Mouse (Mus musculus) liver, postnatal 0 days (tissue): ENCODE measurements around the gene Pkd1l2. TPM values are rescaled to one million over a fixed set of nuclear protein-coding genes. Genes with fewer than 3 reads are reported as not detected.

Experiments
- ATAC-seq: fragments of 200-750 bp; cut with Nextera tagmentation; 2 replicates; pipeline ENCODE4 v1.8.0; 2017; ENCODE audit warnings: mild to moderate bottlenecking, moderate library complexity
- DNase-seq: peaks from one replicate; pipeline ENCODE4 v3.0.0-alpha.2; 2016
- H3K27ac ChIP-seq: fragments of 300-500 bp; sonication (generic); 2 replicates; pipeline ENCODE4 v1.5.1; 2014; ENCODE audit warnings: antibody characterized with exemption, moderate library complexity, mild to moderate bottlenecking, low read depth
- H3K27me3 ChIP-seq: fragments of 300-500 bp; sonication (generic); 2 replicates; pipeline ENCODE4 v1.6.1; 2014; ENCODE audit warnings: low read length, control low read depth, mixed read lengths; ENCODE audit not compliant: insufficient read depth
- H3K36me3 ChIP-seq: fragments of 300-500 bp; sonication (generic); replicated peaks from 2 replicates; pipeline ENCODE4 v1.6.1; 2014; ENCODE audit warnings: mild to moderate bottlenecking, control low read depth, low read length, moderate library complexity, mixed read lengths; ENCODE audit not compliant: insufficient read depth
- H3K4me1 ChIP-seq: fragments of 300-500 bp; sonication (generic); 2 replicates; pipeline ENCODE4 v1.6.1; 2014; ENCODE audit warnings: antibody characterized with exemption, mild to moderate bottlenecking, control low read depth; ENCODE audit not compliant: insufficient read depth
- H3K4me2 ChIP-seq: fragments of 300-500 bp; sonication (generic); 2 replicates; pipeline ENCODE4 v1.6.1; 2014; ENCODE audit warnings: low read depth, mild to moderate bottlenecking, low read length, moderate library complexity, mixed read lengths
- H3K4me3 ChIP-seq: fragments of 300-500 bp; sonication (generic); 2 replicates; pipeline ENCODE4 v1.5.1; 2014; ENCODE audit warnings: low read depth, low read length
- H3K9ac ChIP-seq: fragments of 300-500 bp; sonication (generic); replicated peaks from 2 replicates; pipeline ENCODE4 v1.6.1; 2014; ENCODE audit warnings: mild to moderate bottlenecking, moderate library complexity
- H3K9me3 ChIP-seq: fragments of 300-500 bp; sonication (generic); 2 replicates; pipeline ENCODE4 v1.6.1; 2016; ENCODE audit warnings: mild to moderate bottlenecking, control low read depth, low read length, mixed read lengths
- CTCF ChIP-seq: sonication (generic); IDR thresholded peaks from 2 replicates; pipeline ENCODE4 v1.5.1; 2016; ENCODE audit warnings: antibody characterized with exemption, low read depth
- EP300 ChIP-seq: IDR thresholded peaks from 2 replicates; pipeline ENCODE4 v1.6.1; 2016; ENCODE audit warnings: antibody characterized with exemption, low read depth, mild to moderate bottlenecking
- WGBS: fragments of 180-500 bp; shearing (Covaris S2); extraction: QIAGEN DNeasy Blood & Tissue Kit; methylation state at CpG from one replicate; pipeline ENCODE4 v1.1.7; 2014; ENCODE audit not compliant: insufficient replicate concordance; 5-methylcytosine and 5-hydroxymethylcytosine counted together
- polyA plus RNA-seq: library from polyadenylated mRNA; unstranded; fragments of >200 nt; fragmentation: Nextera tagmentation; extraction: Ambion mirVana; gene quantifications from 2 replicates; pipeline ENCODE4 v1.2.1, GENCODE M21; 2015

Pkd1l2 gene
- polyA plus RNA-seq, 1 experiment from 2014 or later, result 0.06 TPM

DNA sequence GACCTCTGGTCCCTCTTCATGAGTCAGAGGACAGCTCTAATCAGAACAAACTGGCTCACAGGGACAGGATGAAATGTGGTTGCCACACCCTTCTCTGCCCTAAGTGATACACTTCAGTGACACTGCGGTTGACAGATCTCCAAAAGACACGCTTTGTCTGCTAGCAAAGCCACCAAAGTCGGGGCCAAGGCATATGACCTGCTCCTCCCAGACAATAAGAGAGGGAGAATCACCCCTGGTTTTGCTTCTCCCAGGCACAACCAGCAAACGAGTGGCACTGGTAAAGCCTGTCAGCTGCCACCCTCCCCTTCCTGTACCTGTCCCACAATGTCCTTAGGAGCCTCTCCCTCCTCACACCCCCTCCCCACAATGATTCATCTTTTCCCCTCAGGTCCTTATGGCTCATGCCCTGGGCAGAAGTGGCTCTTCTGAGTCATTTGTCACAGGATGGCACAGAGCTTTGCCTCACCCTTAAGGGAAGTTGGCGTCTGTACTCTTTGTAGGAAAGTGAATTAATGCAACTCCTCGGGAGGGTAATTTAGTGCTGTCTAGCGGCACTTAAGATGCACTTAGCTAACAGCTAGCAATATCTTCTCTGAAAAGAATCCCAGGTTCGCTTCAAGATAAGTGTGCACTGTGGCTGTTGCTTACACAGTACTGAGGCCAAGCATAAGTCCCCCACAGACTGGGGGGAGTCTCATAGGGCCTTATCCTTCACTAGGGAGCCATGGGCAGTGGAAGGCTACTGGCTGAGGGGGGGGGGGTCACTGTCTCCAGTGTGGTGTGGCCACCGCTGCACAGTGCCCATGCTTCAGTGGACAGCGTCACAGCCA, 7.7 kb downstream of the Pkd1l2 start:
- 46% methylated on average over 10 of the region's 10 CpGs for WGBS
- no peak overlapping the region for H3K27ac ChIP-seq
- H3K4me2 ChIP-seq, result no peak overlapping the region

GRCm38 (mm10) chr8:117069708-117070107, 12.5 kb downstream of the Pkd1l2 start:
- DNase-seq (peak; percentile 58), ATAC-seq (no peak)
- H3K27ac ChIP-seq, result no peak overlapping the region
- H3K4me2 ChIP-seq, result no peak overlapping the region
- no peaks in the 10 kb centered on the region for H3K27me3 ChIP-seq
- TF ChIP-seq EP300 (no peak), CTCF (peak; percentile 66)
- no peak overlapping the region for H3K9ac ChIP-seq
- no peaks in the 10 kb centered on the region for H3K36me3 ChIP-seq
- no peaks in the 10 kb centered on the region for H3K9me3 ChIP-seq
- H3K4me3 ChIP-seq, result no peak overlapping the region
- 61% methylated on average over 1 of the region's 1 CpGs for WGBS
- peaks cover 7% of the 10 kb centered on the region; the same call in 1 of the 2 replicates for H3K4me1 ChIP-seq

More for the DNA sequence above, 7.7 kb downstream of the Pkd1l2 start:
- no peak overlapping the region for H3K4me3 ChIP-seq
- H3K4me1 ChIP-seq, result peaks cover 11% of the 10 kb centered on the region; the same call in 1 of the 2 replicates
- ATAC-seq (peak; percentile 86), DNase-seq (peak; percentile 45)
- no peak for TF ChIP-seq CTCF
- TF ChIP-seq EP300, result peak; percentile 78
- H3K9ac ChIP-seq, result no peak overlapping the region
- H3K27me3 ChIP-seq, result no peaks in the 10 kb centered on the region
- H3K9me3 ChIP-seq, result no peaks in the 10 kb centered on the region
- H3K36me3 ChIP-seq, result no peaks in the 10 kb centered on the region

DNA sequence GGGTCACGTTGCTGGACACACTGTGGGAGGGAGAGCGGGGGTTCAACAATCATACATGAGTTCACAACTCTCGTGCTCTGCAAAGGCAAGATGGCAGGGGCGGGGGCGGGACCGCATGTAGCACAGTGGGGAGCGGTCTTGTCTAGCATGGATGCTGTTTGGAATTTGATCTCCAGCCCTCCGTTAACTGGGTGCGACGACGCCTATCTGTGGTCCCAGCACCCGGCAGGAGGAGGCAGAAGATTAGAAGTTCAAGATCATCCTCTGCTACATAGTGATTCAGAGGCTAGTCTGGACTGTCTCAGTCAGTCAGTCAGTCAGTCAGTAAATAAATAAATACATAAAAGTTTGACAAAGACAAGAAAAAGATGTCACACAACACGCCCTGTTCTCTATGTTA, 14.0 kb downstream of the Pkd1l2 start:
- no peaks in the 10 kb centered on the region for H3K27me3 ChIP-seq
- no peak overlapping the region for H3K27ac ChIP-seq
- no peak overlapping the region for H3K4me2 ChIP-seq
- ATAC-seq (no peak), DNase-seq (no peak)
- H3K4me1 ChIP-seq, result no peaks in the 10 kb centered on the region
- no peaks in the 10 kb centered on the region for H3K36me3 ChIP-seq
- no peaks in the 10 kb centered on the region for H3K9me3 ChIP-seq
- H3K9ac ChIP-seq, result no peak overlapping the region
- no peak for TF ChIP-seq CTCF
- TF ChIP-seq EP300, result no peak
- H3K4me3 ChIP-seq, result no peak overlapping the region
- 73% methylated on average over 13 of the region's 13 CpGs for WGBS

GRCm38 (mm10) chr8:117067396-117067795, 14.9 kb downstream of the Pkd1l2 start:
- DNase-seq (no peak), ATAC-seq (no peak)
- Histone ChIP-seq H3K36me3 (no peaks in the 10 kb centered on the region), H3K4me1 (no peaks in the 10 kb centered on the region), H3K27ac (no peak overlapping the region), H3K27me3 (no peaks in the 10 kb centered on the region), H3K4me2 (no peak overlapping the region), H3K4me3 (no peak overlapping the region), H3K9ac (no peak overlapping the region), H3K9me3 (no peaks in the 10 kb centered on the region)
- WGBS, result 75% methylated on average over 11 of the region's 11 CpGs
- TF ChIP-seq CTCF, result no peak
- no peak for TF ChIP-seq EP300

GRCm38 (mm10) chr8:117066955-117067354, 15.3 kb downstream of the Pkd1l2 start:
- no peak for TF ChIP-seq EP300
- no peak for TF ChIP-seq CTCF

GRCm38 (mm10) chr8:117061180-117061880, 20.9 kb downstream of the Pkd1l2 start:
- ATAC-seq, result no peak
- Histone ChIP-seq H3K27me3 (no peaks in the 10 kb centered on the region), H3K4me3 (no peak overlapping the region), H3K36me3 (no peaks in the 10 kb centered on the region), H3K9me3 (no peaks in the 10 kb centered on the region), H3K4me2 (no peak overlapping the region), H3K9ac (no peak overlapping the region), H3K27ac (no peak overlapping the region), H3K4me1 (no peaks in the 10 kb centered on the region)
- no peak for TF ChIP-seq EP300
- TF ChIP-seq CTCF, result no peak
- DNase-seq, result no peak
- 58% methylated on average over 13 of the region's 13 CpGs for WGBS

More at GRCm38 (mm10) chr8:117066955-117067354, 15.3 kb downstream of the Pkd1l2 start:
- H3K4me2 ChIP-seq, result no peak overlapping the region
- 39% methylated on average over 7 of the region's 7 CpGs for WGBS
- no peaks in the 10 kb centered on the region for H3K9me3 ChIP-seq
- no peaks in the 10 kb centered on the region for H3K4me1 ChIP-seq
- no peak overlapping the region for H3K4me3 ChIP-seq
- no peak overlapping the region for H3K9ac ChIP-seq
- ATAC-seq (no peak), DNase-seq (no peak)
- no peak overlapping the region for H3K27ac ChIP-seq
- no peaks in the 10 kb centered on the region for H3K27me3 ChIP-seq
- no peaks in the 10 kb centered on the region for H3K36me3 ChIP-seq
